Mouse (Mus musculus) G1E (cell line): Measurements from ENCODE around the gene Hand2.

Experiments used
- CTCF ChIP-seq: IDR thresholded peaks from 2 replicates; pipeline ENCODE4 v1.5.1; 2012; ENCODE audit warnings: low read depth, low read length, inconsistent platforms, mixed read lengths
- POLR2AphosphoS5 ChIP-seq: IDR thresholded peaks from 2 replicates; pipeline ENCODE4 v1.6.1; 2012; ENCODE audit warnings: low read depth, low read length, inconsistent platforms; ENCODE audit not compliant: insufficient replicate concordance
- TAL1 ChIP-seq: conservative IDR thresholded peaks from 2 replicates; pipeline ENCODE4 v1.6.1; 2012; ENCODE audit warnings: low read depth, low read length, inconsistent platforms, mixed read lengths

DNA sequence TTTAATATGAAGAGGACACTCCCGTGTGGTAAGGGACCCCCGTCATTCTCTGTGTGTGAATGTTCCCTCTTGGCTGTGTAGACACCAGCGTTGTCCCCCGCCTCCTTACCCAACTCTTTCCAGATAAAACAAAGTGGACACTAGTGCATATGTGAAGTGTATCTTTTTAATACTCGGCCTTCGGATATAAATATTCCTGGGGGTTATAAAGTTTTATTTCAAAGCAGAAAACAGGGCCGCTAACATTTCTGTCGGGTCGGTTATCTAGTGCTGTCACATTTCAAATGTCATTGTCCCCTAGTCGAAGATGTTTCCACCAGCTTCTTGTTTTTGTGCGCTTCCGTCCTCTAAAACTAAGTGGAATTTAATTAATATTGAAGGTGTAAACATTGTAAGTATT, 3.3 kb downstream of the Hand2 start:
- no peak for TF ChIP-seq CTCF
- no peak for TF ChIP-seq TAL1
- no peak for TF ChIP-seq POLR2AphosphoS5
